Mouse (Mus musculus): ENCODE measurements around the gene Rnf220. TPM values are rescaled to one million over a fixed set of nuclear protein-coding genes. Genes with fewer than 3 reads are reported as not detected.

The Rnf220 gene
- total and polyA plus RNA-seq, 3 experiments = 64.4 to 117 (median 86.8) TPM

DNA sequence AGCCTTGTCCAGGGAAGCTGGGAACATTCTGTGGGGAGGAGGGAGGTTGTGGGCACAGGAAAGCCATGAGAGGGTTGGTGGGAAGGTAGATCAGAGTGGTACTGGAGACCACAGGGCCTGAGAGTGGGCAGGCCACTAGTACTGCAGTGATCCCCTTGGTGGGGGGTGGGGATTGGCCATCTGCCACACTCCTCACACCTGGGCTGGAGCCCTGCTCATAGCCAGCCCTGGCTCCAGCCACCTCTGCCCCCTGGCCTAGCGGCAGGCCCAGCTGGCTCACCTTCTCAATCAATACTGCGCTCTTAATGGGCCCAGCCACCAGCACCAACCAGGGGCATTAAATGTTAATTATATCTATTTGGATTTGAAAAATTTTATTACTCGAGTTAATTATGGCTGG, 166.7 kb downstream of the Rnf220 start:
- H3K27me3 ChIP-seq (replicated peaks) = peaks cover 2% of the 10 kb centered on the region
- TF ChIP-seq RCOR1 (conservative IDR thresholded peaks at IDR 0.05; ENCODE audit: low read depth, low read length) (no peak), MEF2A (IDR thresholded peaks at IDR 0.05; ENCODE audit: borderline replicate concordance, low read depth, low read length) (no peak), CTCF (conservative IDR thresholded peaks at IDR 0.05 in 1 of 2, IDR thresholded peaks at IDR 0.05 in 1 of 2; ENCODE audit: low read depth in 2 of 2, low read length in 2 of 2) (no peak), MXI1 (IDR thresholded peaks at IDR 0.05; ENCODE audit: low read depth, low read length) (no peak), USF2 (conservative IDR thresholded peaks at IDR 0.05; ENCODE audit: low read depth, low read length) (no peak), UBTF (IDR thresholded peaks at IDR 0.05; ENCODE audit: low read depth, low read length) (no peak), TBP (conservative IDR thresholded peaks at IDR 0.05; ENCODE audit: low read depth, low read length) (no peak), ETS1 (conservative IDR thresholded peaks at IDR 0.05; ENCODE audit: low read depth, low read length) (no peak), NRF1 (IDR thresholded peaks at IDR 0.05; ENCODE audit: low read depth, low read length) (no peak), USF1 (IDR thresholded peaks at IDR 0.05; ENCODE audit: low read depth, low read length) (no peak), ZMIZ1 (IDR thresholded peaks at IDR 0.05; ENCODE audit: low read depth, low read length) (no peak), ZC3H11A (IDR thresholded peaks at IDR 0.05; ENCODE audit: low read depth, low read length) (no peak), JUN (IDR thresholded peaks at IDR 0.05; ENCODE audit: insufficient read depth, low read depth, low read length) (no peak)

DNA sequence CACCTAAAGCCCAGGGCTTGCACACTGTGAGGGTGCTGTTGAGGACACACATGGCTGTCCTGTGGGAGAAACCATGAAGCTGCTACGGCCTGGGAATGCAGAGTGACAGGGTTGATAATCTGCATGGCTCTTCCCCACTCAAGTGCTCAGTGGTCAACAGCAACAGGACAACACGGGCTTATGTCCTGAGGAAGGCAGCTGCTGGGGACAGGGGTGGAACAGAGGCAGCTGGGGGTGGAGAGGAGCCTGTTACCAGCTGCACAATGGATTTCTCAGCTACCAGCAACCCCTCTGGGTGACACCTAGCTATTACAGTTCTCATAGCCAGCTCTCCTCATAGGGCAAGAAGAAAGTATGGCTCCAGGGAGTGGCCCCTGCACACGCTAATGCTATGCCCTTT, 169.9 kb downstream of the Rnf220 start:
- Histone ChIP-seq H3K27ac (ENCODE audit: insufficient read depth, low read depth) (no peak overlapping the region), H3K36me3 (replicated peaks in 1 of 2; ENCODE audit: control insufficient read depth in 1 of 2, insufficient read depth in 1 of 2, low read length in 1 of 2) (no peaks in the 10 kb centered on the region), H3K27me3 (replicated peaks) (peaks cover 2% of the 10 kb centered on the region), H3K9me3 (replicated peaks; ENCODE audit: low read length) (no peaks in the 10 kb centered on the region), H3K79me2 (replicated peaks; ENCODE audit: control insufficient read depth, extremely low read depth, insufficient read depth, poor library complexity, severe bottlenecking) (no peaks in the 10 kb centered on the region), H3K4me3 (replicated peaks in 1 of 3; ENCODE audit: low read depth in 2 of 3, low read length in 2 of 3, poor library complexity in 1 of 3) (no peak overlapping the region), H3K4me1 (ENCODE audit: control insufficient read depth in 1 of 2, insufficient read depth in 2 of 2) (peaks cover 0 to 30% of the 10 kb centered on the region in 2 experiments; a peak in 2 of 4 replicates), H3K4me2 (ENCODE audit: insufficient read depth, low read depth, poor library complexity, severe bottlenecking) (no peak overlapping the region), H3K9ac (ENCODE audit: insufficient read depth, low read depth) (no peak overlapping the region)
- DNase-seq (ENCODE audit: extremely low read depth) = no peak
- dilution Hi-C loops (cut with MboI; ENCODE audit: extremely low pct_ligation_motif_present, extremely low pct_unique_long_range_greater_than_20kb, low sequenced_read_pairs) = no loop called here
- in situ Hi-C loops (cut with MboI; ENCODE audit: low pct_ligation_motif_present, low pct_unique_long_range_greater_than_20kb, low sequenced_read_pairs) = loop anchor here (10.0 kb wide), 2 partner anchors 198 to 328 kb away; no protein-coding TSS in a partner anchor
- TF ChIP-seq MYC (IDR thresholded peaks at IDR 0.05; ENCODE audit: low read depth, low read length) = no peak
- TF ChIP-seq BHLHE40 (IDR thresholded peaks at IDR 0.05; ENCODE audit: low read depth, low read length) = no peak

More for the DNA sequence above, 166.7 kb downstream of the Rnf220 start:
- no peak overlapping the region for H3K4me2 ChIP-seq (ENCODE audit: insufficient read depth, low read depth, poor library complexity, severe bottlenecking)
- in situ Hi-C loops (cut with MboI; ENCODE audit: low pct_ligation_motif_present, low pct_unique_long_range_greater_than_20kb, low sequenced_read_pairs) = no loop called here
- no peak overlapping the region for H3K4me3 ChIP-seq (replicated peaks in 1 of 3; ENCODE audit: low read depth in 2 of 3, low read length in 2 of 3, poor library complexity in 1 of 3)
- dilution Hi-C loops (cut with MboI; ENCODE audit: extremely low pct_ligation_motif_present, extremely low pct_unique_long_range_greater_than_20kb, low sequenced_read_pairs) = no loop called here
- H3K9ac ChIP-seq (ENCODE audit: insufficient read depth, low read depth) = no peak overlapping the region
- H3K9me3 ChIP-seq (replicated peaks; ENCODE audit: low read length) = no peaks in the 10 kb centered on the region
- H3K36me3 ChIP-seq (replicated peaks in 1 of 2; ENCODE audit: control insufficient read depth in 1 of 2, insufficient read depth in 1 of 2, low read length in 1 of 2) = no peaks in the 10 kb centered on the region
- H3K79me2 ChIP-seq (replicated peaks; ENCODE audit: control insufficient read depth, extremely low read depth, insufficient read depth, poor library complexity, severe bottlenecking) = no peaks in the 10 kb centered on the region
- H3K27ac ChIP-seq (ENCODE audit: insufficient read depth, low read depth) = no peak overlapping the region
- peaks cover 0 to 8% of the 10 kb centered on the region in 2 experiments; a peak in 2 of 4 replicates for H3K4me1 ChIP-seq (ENCODE audit: control insufficient read depth in 1 of 2, insufficient read depth in 2 of 2)
- DNase-seq (ENCODE audit: extremely low read depth) = no peak

Measured in CH12.LX (cell line).